Mouse (Mus musculus) heart, adult 9 months (tissue): ENCODE data around the gene Ddi2.
"Not testable (repeated sequence)": the region's sequence is repeated elsewhere in the genome, so short reads cannot be mapped to it uniquely, and the experiment has no call there.

ENCODE experiments used
- DNase-seq, 2 experiments: peaks; one replicate each; pipeline ENCODE4 v3.0.0; 2022; ENCODE audit warnings: low spot score in 2 of 2

Gene Ddi2

GRCm38 (mm10) chr4:141722731-141723672 lies at the start of gene Ddi2:
Gene Ddi2, minus strand, starts transcription at chr4:141723419.
- peak; percentile 90 for DNase-seq

GRCm38 (mm10) chr4:141773019-141773418 lies 49.8 kb upstream of the Ddi2 start:
- not testable (repeated sequence) for DNase-seq

- no peak for DNase-seq
Measured at GRCm38 (mm10) chr4:141771823-141772222, 48.6 kb upstream of the Ddi2 start.

- DNase-seq, result no peak
Measured at GRCm38 (mm10) chr4:141769501-141770160, 46.4 kb upstream of the Ddi2 start.

DNA sequence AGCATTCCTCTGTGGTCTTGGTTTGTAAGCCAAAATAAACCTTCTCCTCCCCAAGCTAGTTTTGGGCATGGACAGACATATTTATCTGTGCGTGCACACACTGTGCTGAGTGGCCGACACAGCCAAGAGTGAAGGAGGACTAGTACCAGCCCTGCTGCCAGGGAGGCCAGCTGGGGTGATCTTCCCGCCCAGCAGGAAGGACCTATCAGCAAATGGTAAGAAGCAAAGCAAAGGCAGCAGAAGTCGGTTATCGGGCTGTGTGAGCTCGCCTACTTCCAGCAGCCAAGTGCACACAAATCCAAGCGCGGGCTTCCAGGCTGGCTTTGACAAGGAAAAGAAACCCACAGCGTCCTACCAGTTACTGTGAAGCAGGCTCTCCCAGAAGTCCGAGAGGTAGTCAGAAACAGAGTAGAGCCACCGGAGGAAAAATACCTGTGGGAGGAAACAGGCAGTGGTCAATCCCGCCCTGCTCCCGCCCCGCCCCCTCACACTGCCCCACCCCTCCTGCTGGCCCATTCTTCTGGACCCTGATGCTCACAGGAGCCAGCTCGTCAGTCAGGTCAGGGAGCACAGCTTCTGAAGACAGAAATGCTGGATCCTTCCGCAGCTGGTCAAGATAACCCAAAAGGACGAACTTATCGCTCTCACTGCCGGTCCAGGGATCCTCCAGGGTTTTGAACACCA lies 44.3 kb upstream of the Ddi2 start:
- DNase-seq, result peak in 1 of 2 experiments; percentile 91

DNA sequence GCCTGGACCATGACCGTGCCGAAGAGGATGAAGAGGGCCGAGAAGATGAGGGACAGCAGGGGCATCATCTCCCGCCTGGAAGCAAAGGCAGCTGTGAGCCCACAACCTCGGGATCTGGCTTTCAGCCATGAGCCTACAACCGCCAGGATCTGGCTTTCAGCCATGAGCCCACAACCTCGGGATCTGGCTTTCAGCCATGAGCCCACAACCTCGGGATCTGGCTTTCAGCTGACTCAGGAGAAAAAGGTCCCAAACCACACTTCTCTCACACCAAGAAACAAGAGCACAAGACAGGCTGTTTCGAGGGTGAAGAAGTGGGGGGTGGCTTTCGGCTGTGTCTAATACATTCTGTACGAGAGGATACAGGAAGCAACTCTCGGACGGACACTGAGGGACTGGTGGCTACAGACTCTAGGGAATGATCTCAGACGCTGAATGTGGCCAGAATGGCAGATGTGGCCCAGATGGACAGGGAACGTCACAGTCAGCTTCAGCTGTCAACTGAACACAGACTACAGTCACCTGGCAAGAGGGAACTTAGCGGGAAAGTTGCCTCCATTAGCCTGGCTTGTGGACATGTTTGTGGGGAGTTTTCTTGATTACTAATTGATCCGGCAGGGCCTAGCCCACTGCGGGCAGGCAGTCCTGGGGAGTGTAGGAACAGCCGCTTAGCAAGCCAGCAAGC lies 43.6 kb upstream of the Ddi2 start:
- DNase-seq, result peak in 1 of 2 experiments; percentile 85

DNA sequence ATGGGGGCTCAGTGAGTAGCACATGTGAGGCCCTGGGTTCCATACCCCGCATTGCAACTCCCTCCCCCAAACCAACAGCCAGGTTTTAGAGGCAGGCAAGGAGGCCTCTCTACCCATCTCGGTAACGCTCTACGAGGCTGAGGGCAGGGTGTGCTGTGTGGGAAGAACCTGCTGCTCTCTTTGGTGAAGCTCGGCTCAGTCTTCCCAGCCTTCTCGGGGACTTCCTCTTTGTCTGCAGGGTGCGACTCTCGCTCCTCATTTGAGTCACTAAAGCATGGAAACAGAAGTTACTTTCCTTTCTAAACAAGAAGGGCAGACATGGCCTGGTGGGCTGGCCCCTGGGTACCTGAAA lies 43.1 kb upstream of the Ddi2 start:
- no peak for DNase-seq

DNA sequence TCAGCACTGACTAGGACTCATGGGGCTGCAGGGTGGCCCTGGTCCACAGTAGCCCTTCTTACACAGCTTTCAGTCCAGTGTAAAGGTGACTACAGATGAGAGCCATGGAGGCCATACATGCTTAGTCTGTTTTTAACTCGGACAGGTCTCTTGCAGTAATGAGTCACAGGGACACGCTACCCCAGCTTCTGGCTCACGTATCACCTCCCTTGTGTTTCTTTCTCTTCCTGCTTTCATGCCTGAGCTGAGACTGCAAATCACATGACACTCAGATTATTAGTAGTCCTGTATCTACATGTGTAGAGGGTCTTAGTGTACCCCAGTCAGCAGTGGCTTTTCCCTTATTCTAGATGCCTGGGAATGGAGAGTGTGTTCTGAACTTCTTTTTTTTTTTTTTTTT lies 41.8 kb upstream of the Ddi2 start:
- DNase-seq, result no peak

GRCm38 (mm10) chr4:141763476-141763875 lies 40.3 kb upstream of the Ddi2 start:
- no peak for DNase-seq

DNA sequence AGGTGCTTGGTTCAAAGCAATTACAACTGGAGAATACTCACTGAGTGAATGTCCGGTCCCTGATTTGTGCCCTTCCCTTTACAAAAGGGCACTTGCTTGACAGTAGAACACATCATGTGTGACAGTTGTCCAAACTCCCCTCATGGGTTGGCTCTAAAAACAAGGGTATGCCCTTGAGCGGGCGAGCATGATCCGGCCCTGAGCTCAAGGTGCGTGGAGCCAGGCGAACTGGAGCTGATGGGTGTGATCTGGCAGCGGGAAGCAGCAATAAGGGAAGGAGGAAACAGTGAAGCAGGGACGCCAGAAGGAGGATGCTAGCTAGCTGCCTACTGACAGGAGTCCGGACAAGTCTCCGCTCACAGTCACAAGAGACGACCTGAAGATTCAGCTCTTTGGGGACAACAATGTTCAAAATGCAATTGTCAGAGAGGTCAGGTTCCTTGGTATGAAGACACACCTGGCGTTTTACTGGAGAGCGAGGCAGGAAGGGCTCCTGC lies 38.9 kb upstream of the Ddi2 start:
- no peak for DNase-seq

- no peak for DNase-seq
Measured at GRCm38 (mm10) chr4:141760942-141761341, 37.7 kb upstream of the Ddi2 start.

DNA sequence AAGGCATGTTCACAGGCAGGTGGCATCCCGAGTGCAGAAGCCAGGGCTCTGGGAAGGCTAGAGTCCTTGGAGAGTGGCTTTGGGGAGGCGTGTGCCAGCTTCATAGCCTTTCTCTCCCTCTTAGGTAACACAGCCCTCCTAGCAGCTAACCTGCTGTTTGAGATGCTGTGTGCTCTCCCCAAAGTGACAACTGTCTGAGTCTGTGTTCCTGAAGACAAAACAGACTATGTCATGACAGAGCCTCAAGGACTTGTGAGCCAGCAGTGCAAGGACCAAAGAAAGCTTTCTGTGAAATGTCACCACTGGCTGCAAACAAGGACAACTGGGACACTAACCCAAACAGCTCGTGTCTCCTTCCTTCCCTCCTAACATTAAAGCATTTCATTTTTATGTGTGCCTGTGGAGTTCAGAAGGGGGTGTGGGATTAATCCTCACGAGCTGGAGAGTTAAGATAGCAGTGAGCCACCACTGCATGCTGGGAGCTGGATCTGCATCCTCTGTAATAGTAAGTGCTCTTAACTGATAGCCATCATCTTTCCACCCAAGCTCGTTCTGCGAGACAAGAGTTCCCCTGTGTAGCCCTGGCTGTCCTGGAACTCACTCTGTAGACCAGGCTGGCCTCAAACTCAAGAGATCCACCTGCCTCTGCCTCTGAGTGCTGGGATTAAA lies 35.8 kb upstream of the Ddi2 start:
- DNase-seq, result no peak

DNA sequence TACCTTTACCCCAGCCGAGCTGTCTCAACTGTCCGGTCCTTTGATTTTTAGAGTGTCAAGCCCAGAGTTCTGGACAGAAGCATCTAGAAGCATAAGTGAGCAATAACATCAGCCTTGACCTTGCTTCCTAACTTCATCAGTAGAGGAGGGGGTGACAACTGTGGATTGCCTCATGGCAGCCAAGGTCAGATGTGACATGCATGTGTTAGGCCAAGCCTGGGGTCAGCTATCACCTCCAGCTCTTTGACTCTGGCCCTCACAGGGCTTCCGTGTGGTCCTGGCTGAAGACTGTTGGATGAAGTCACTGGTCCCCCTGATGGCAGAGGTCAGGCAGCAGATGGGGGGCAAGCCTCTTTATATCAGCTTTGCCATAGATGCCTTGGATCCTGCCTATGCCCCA lies 33.9 kb upstream of the Ddi2 start:
- no peak for DNase-seq

- DNase-seq, result no peak
Measured at GRCm38 (mm10) chr4:141755375-141755930, 32.2 kb upstream of the Ddi2 start.

DNA sequence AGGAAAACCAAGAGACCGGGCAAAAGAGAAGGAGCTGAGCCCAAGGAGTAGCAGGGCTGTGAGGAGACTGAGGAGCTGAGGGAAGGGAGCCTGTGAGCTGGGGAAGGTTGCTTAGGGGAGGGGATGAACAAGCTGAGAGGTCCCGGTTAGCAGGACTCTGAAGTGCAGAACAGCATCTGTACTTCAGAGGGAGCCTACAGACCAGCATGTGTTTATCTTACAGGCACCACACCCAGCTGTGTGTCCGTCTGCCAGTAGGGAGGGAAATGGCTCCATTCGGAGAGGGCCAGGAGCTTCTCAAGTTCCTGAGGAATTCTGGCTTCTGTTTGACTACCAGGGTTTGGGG lies 28.8 kb upstream of the Ddi2 start:
- DNase-seq, result peak; percentile 21 to 24

- no peak for DNase-seq
Measured at GRCm38 (mm10) chr4:141751419-141752075, 28.3 kb upstream of the Ddi2 start.

DNA sequence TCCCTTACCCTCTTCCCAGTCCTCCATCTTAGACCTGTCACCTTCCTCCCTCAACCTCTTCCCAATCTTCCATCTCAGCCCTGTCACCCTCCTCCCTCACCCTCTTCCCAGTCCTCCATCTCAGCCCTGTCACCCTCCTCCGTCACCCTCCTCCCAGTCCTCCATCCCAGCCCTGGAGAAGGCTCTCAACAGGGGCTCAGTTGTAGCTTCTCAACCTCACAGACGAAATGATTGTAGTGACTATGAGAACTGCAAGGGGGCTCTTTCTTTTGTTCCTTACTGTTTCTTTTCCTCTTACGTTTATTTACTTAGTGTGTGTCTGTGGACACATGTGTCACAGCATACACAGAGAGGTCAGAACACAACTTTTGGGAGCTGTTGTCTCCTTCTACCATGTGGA lies 27.6 kb upstream of the Ddi2 start:
- no peak for DNase-seq

GRCm38 (mm10) chr4:141749557-141749956 lies 26.3 kb upstream of the Ddi2 start:
- peak in 1 of 2 experiments; percentile 35 for DNase-seq

GRCm38 (mm10) chr4:141746578-141747346 lies 23.5 kb upstream of the Ddi2 start, which contains the start of gene Agmat:
Gene Agmat, plus strand, starts transcription at chr4:141746672.
- no peak for DNase-seq

DNA sequence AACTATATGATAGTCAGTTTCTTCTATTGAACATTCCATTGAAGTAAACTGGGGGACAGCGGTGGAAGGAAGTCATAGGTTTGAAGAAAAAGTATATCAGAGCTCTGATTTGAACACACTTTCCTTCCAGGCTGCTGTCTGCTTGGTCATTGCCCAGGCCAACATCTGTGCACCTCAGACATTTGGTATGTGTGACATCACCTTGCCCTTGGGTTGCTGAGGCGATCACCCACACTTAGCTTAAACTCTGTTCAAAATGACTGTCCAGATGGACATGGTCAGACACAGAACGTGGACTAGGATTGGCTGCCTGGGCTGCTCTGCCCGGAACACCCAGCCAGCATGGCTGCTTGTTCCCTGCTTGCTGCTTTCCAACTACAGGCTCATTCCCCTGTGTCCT lies 19.2 kb upstream of the Ddi2 start:
- no peak for DNase-seq
